Mouse (Mus musculus): ENCODE results near the gene Kcne4. TPM values are rescaled to one million over a fixed set of nuclear protein-coding genes. Genes with fewer than 3 reads are reported as not detected.

Kcne4 gene
- polyA plus RNA-seq, 1 experiment from 2014 or later = 16.8 TPM

DNA sequence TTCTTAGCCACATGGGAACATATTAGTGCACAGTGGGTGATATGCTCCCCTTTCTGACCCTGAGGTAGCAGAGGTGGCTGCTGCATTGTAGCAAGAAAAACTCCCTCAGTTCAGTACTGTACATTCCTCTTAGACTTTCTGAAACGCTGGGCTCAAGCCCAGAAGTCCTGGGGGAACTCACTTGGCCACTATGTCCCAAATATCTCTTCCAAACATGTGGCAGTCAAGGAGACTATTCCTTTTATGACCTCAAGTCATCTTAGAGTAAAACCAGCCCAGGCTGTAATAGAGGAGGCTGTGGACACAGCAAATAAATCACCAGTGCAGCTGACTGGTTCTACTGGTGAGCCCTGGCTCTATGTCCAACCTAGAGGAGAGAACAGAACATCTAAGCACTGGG, 45.7 kb downstream of the Kcne4 start:
- Histone ChIP-seq H3K4me3 (no peak overlapping the region), H3K27ac (no peak overlapping the region), H3K9ac (no peak overlapping the region), H3K27me3 (no peaks in the 10 kb centered on the region), H3K4me1 (peaks cover 9% of the 10 kb centered on the region; the same call in 1 of the 2 replicates), H3K9me3 (no peaks in the 10 kb centered on the region), H3K4me2 (no peak overlapping the region), H3K36me3 (no peaks in the 10 kb centered on the region)
- 83% methylated on average over 1 of the region's 1 CpGs for WGBS
- no peak for ATAC-seq (ENCODE audit: insufficient number of reproducible peaks, insufficient read depth, low FRiP score, low TSS enrichment, low read depth)

DNA sequence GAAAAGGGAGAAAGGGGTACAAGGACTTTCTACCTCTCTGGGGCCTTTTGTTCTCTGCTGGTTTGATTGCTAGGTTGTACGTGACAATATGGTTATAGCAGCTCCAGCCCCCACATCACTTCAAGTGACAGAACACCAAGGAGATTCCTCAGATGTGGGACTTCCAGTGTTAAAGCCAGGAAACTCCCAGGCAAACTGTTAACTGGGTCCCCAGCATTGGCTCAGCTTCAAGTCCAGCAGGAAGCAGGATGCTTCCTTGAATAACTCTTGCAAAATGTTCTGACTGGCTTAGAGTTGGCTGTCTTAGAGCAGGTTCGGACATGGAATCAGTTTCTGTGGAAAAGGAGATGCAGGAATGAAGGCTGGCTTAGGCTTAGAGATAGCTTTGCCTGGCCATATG, 47.3 kb downstream of the Kcne4 start:
- Histone ChIP-seq H3K9me3 (no peaks in the 10 kb centered on the region), H3K4me3 (no peak overlapping the region), H3K27me3 (no peaks in the 10 kb centered on the region), H3K4me1 (peaks cover 9% of the 10 kb centered on the region; the same call in 1 of the 2 replicates), H3K36me3 (no peaks in the 10 kb centered on the region), H3K9ac (no peak overlapping the region), H3K4me2 (no peak overlapping the region), H3K27ac (no peak overlapping the region)
- no peak for ATAC-seq (ENCODE audit: insufficient number of reproducible peaks, insufficient read depth, low FRiP score, low TSS enrichment, low read depth)
- WGBS = 75% methylated on average over 2 of the region's 2 CpGs

DNA sequence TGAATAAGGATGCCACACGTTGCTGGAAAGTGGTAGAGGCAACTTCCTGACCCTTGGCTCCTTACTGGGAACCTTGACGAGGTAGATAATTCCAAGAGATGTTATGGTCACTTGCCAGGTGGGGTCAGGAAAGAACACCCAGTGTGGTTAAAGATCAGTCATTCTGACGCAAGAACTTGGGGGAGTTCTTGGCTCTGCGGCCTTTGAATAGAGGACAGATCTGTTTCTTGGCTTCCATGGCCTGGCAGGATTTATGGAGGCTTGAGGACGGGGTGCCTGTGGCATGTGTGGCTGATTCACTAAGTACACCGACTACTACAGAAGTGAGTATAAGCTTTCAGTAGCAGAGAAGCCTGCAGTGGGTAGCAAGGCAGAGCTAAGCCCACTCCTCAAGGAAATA, 47.8 kb downstream of the Kcne4 start:
- Histone ChIP-seq H3K27me3 (no peaks in the 10 kb centered on the region), H3K36me3 (no peaks in the 10 kb centered on the region), H3K9ac (no peak overlapping the region), H3K4me2 (no peak overlapping the region), H3K4me1 (peaks cover 9% of the 10 kb centered on the region; the same call in 1 of the 2 replicates), H3K27ac (0 out of 2 replicates have a peak overlapping the region, but pooled peaks have one; percentile 11), H3K9me3 (no peaks in the 10 kb centered on the region), H3K4me3 (no peak overlapping the region)
- no peak for ATAC-seq (ENCODE audit: insufficient number of reproducible peaks, insufficient read depth, low FRiP score, low TSS enrichment, low read depth)
- WGBS = 68% methylated on average over 6 of the region's 6 CpGs

DNA sequence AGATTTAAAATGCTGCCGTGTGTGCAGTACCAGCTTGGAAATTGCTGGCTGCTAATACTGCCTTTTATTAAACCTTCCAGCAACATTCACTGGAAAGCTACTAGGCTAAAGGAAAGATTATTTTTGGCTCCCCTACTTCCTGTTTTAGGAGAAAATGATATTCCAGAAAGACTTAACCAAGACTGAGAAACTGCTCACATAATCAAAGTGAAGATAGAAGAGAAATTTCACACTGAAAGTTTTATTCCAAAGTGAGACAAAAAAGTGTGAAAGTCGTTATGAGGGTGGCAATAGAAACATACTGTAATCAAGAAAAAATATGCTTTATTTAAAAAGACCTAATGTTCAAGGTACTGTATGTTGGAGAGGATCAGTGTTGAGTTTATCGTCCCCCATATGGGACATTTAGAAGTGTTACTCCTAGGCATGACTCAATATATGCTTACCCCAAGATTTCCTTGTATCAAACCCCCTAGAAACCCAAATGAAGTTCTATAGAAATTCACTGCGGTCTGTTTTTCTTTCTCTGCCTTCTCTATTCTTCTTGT, 48.3 kb downstream of the Kcne4 start:
- no peak for ATAC-seq (ENCODE audit: insufficient number of reproducible peaks, insufficient read depth, low FRiP score, low TSS enrichment, low read depth)
- Histone ChIP-seq H3K27me3 (no peaks in the 10 kb centered on the region), H3K9me3 (no peaks in the 10 kb centered on the region), H3K27ac (0 out of 2 replicates have a peak overlapping the region, but pooled peaks have one; percentile 11), H3K4me2 (no peak overlapping the region), H3K4me3 (no peak overlapping the region), H3K4me1 (peaks cover 9% of the 10 kb centered on the region; the same call in 1 of the 2 replicates), H3K9ac (no peak overlapping the region), H3K36me3 (no peaks in the 10 kb centered on the region)
- 80% methylated on average over 4 of the region's 4 CpGs for WGBS

DNA sequence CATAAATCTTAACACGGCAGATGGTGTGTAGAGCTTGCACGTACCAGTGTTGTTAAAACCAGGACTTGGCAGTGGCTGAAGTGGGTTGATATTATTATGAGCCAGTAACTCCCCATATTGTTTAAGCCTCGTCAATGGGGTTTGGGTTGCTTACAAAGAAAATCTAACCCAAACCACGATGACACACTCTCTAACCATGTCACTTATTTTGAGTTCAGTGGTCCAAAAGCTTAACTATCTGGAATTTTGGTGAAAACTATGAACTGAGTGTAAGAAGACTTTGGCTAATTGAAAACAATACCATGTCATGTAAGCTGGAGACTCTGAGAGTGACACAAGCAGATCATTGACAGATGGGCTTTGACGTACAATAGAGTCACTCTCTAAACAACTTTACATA, 49.4 kb downstream of the Kcne4 start:
- no peak overlapping the region for H3K9ac ChIP-seq
- WGBS = 70% methylated on average over 5 of the region's 5 CpGs
- no peak overlapping the region for H3K4me3 ChIP-seq
- H3K4me1 ChIP-seq = peaks cover 9% of the 10 kb centered on the region; the same call in 1 of the 2 replicates
- ATAC-seq (ENCODE audit: insufficient number of reproducible peaks, insufficient read depth, low FRiP score, low TSS enrichment, low read depth) = no peak
- H3K4me2 ChIP-seq = no peak overlapping the region
- no peaks in the 10 kb centered on the region for H3K27me3 ChIP-seq
- no peaks in the 10 kb centered on the region for H3K36me3 ChIP-seq
- no peak overlapping the region for H3K27ac ChIP-seq
- no peaks in the 10 kb centered on the region for H3K9me3 ChIP-seq

DNA sequence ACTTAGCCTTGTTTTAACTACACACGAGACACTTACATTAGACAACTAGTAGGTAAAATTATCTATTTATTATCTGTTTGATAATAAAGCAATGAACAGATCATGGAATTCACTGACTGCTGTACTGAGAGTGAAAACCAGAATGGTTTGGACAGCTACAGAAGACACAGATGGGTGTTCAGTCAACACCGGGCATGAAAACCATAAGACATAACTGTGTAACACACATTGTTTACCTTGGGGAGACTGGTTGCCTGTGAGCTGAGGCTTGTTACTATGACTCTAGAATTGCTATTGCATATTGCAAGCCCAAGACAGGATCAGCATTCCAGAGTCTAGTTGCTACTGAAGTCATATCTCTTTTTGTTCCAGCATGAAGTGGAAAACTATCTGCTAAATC, 49.9 kb downstream of the Kcne4 start:
- WGBS = 80% methylated on average over 2 of the region's 2 CpGs
- H3K9me3 ChIP-seq = no peaks in the 10 kb centered on the region
- H3K27me3 ChIP-seq = no peaks in the 10 kb centered on the region
- no peak overlapping the region for H3K4me3 ChIP-seq
- no peak overlapping the region for H3K27ac ChIP-seq
- no peak overlapping the region for H3K4me2 ChIP-seq
- no peak for ATAC-seq (ENCODE audit: insufficient number of reproducible peaks, insufficient read depth, low FRiP score, low TSS enrichment, low read depth)
- H3K9ac ChIP-seq = no peak overlapping the region
- H3K36me3 ChIP-seq = no peaks in the 10 kb centered on the region
- H3K4me1 ChIP-seq = peaks cover 9% of the 10 kb centered on the region; the same call in 1 of the 2 replicates

Other genes with a start within 250 kb of the Kcne4 start
- gene Acsl3, start 158.9 kb upstream of the Kcne4 start, polyA plus RNA-seq (2015; fragmentation: Nextera tagmentation; extraction: Ambion mirVana) = 65.9 and 75.1 TPM in 2 replicates
- gene Utp14b, start 158.7 kb upstream of the Kcne4 start, polyA plus RNA-seq (2015; fragmentation: Nextera tagmentation; extraction: Ambion mirVana) = 4.7 and 5.1 TPM in 2 replicates